ENCODE assay signal across 8 mouse cellular contexts in genomic region chr8:70839408-70840351, GRCm38 (mm10). TPM values are rescaled to one million over a fixed set of nuclear protein-coding genes. Genes with fewer than 3 reads are reported as not detected.
A peak's percentile ranks its signal among the peaks of the same experiment; 100 is the strongest.
DNase-seq lines count a peak whose midpoint lies in the region; ATAC-seq and TF ChIP-seq lines count a peak whose summit lies in the region.

Arrdc2 (minus strand) TSS chr8:70839720.

- H3K4me2 ChIP-seq in heart, embryonic 12.5 days = peak within 1 kb of the TSS; percentile 87
- peak within 1 kb of the TSS; percentile 82 for H3K4me2 ChIP-seq in kidney, postnatal 0 days (ENCODE audit: low read length)
- peak within 1 kb of the TSS; percentile 90 for H3K4me2 ChIP-seq in liver, embryonic 11.5 days
- peak within 1 kb of the TSS; percentile 66 for H3K4me2 ChIP-seq in stomach, embryonic 14.5 days (replicated peaks; ENCODE audit: low read depth, low read length)

- H3K4me3 ChIP-seq in heart, embryonic 12.5 days = peak within 1 kb of the TSS; percentile 71
- peak within 1 kb of the TSS; percentile 69 for H3K4me3 ChIP-seq in kidney, postnatal 0 days (replicated peaks; ENCODE audit: low read depth, low read length)
- H3K4me3 ChIP-seq in liver, embryonic 11.5 days (ENCODE audit: low read depth, low read length) = peak within 1 kb of the TSS; percentile 80
- H3K4me3 ChIP-seq in stomach, embryonic 14.5 days (ENCODE audit: low read depth, low read length) = peak within 1 kb of the TSS; percentile 51

- TF ChIP-seq CTCF in kidney, postnatal 0 days (IDR thresholded peaks at IDR 0.05; ENCODE audit: low read depth) = 0 out of 2 replicates have a peak, but pooled peaks have one; percentile 1

- 2% methylated on average over 55 of the region's 55 CpGs for WGBS in heart, embryonic 12.5 days
- 2% methylated on average over 55 of the region's 55 CpGs for WGBS in kidney, postnatal 0 days
- WGBS in liver, embryonic 11.5 days = 2% methylated on average over 55 of the region's 55 CpGs
- 2% methylated on average over 55 of the region's 55 CpGs for WGBS in stomach, embryonic 14.5 days

- peak; percentile 100 for DNase-seq in CD4-positive helper T cell, adult 2 months (ENCODE audit: low read depth, low spot score)
- peak; percentile 100 for DNase-seq in brain, embryonic 18.5 days (ENCODE audit: low read depth, low spot score)
- DNase-seq in kidney, postnatal 0 days (ENCODE audit: low spot score) = peak; percentile 100
- DNase-seq in liver, embryonic 11.5 days (ENCODE audit: low spot score) = peak; percentile 97
- peak; percentile 99 for DNase-seq in naive thymus-derived CD4-positive, alpha-beta T cell, adult 2 months (ENCODE audit: low read depth)

- H3K9me3 ChIP-seq in heart, embryonic 12.5 days (replicated peaks) = no peaks in the 10 kb centered on the region
- no peaks in the 10 kb centered on the region for H3K9me3 ChIP-seq in kidney, postnatal 0 days (replicated peaks; ENCODE audit: low read length)
- no peaks in the 10 kb centered on the region for H3K9me3 ChIP-seq in liver, embryonic 11.5 days (ENCODE audit: control insufficient read depth, low read length)
- no peaks in the 10 kb centered on the region for H3K9me3 ChIP-seq in stomach, embryonic 14.5 days (ENCODE audit: control insufficient read depth, low read depth, low read length)

- H3K36me3 ChIP-seq in heart, embryonic 12.5 days = 0 out of 2 replicates have a peak, but pooled peaks cover 4% of the 10 kb centered on the region
- H3K36me3 ChIP-seq in kidney, postnatal 0 days (ENCODE audit: insufficient read depth, low read length) = 0 out of 2 replicates have a peak, but pooled peaks cover 5% of the 10 kb centered on the region
- peaks cover 3% of the 10 kb centered on the region; the same call in 1 of the 2 replicates for H3K36me3 ChIP-seq in liver, embryonic 11.5 days (ENCODE audit: control insufficient read depth, insufficient read depth, low read length)
- no peaks in the 10 kb centered on the region; the same call in 1 of the 2 replicates for H3K36me3 ChIP-seq in stomach, embryonic 14.5 days (ENCODE audit: control insufficient read depth, insufficient read depth, low read length)

- peaks cover 23% of the 10 kb centered on the region for H3K27me3 ChIP-seq in heart, embryonic 12.5 days (replicated peaks)
- H3K27me3 ChIP-seq in kidney, postnatal 0 days (ENCODE audit: insufficient read depth, low read length) = no peaks in the 10 kb centered on the region
- no peaks in the 10 kb centered on the region for H3K27me3 ChIP-seq in liver, embryonic 11.5 days (replicated peaks; ENCODE audit: control insufficient read depth, insufficient read depth, low read length)
- H3K27me3 ChIP-seq in stomach, embryonic 14.5 days (ENCODE audit: control insufficient read depth, insufficient read depth, low read length) = no peaks in the 10 kb centered on the region

- H3K4me1 ChIP-seq in heart, embryonic 12.5 days (replicated peaks) = peaks cover 12% of the 10 kb centered on the region
- peaks cover 5% of the 10 kb centered on the region; the same call in 1 of the 2 replicates for H3K4me1 ChIP-seq in kidney, postnatal 0 days (replicated peaks; ENCODE audit: insufficient read depth, low read length)
- H3K4me1 ChIP-seq in liver, embryonic 11.5 days (replicated peaks; ENCODE audit: control insufficient read depth, insufficient read depth, low read length) = peaks cover 58% of the 10 kb centered on the region
- peaks cover 5% of the 10 kb centered on the region; the same call in 1 of the 2 replicates for H3K4me1 ChIP-seq in stomach, embryonic 14.5 days (ENCODE audit: control insufficient read depth, insufficient read depth, low read length)

- H3K27ac ChIP-seq in heart, embryonic 12.5 days (ENCODE audit: poor library complexity, severe bottlenecking) = peak within 1 kb of the TSS; percentile 63
- peak within 1 kb of the TSS; percentile 93 for H3K27ac ChIP-seq in kidney, postnatal 0 days
- H3K27ac ChIP-seq in liver, embryonic 11.5 days (ENCODE audit: low read depth, low read length) = peak within 1 kb of the TSS; percentile 97
- H3K27ac ChIP-seq in stomach, embryonic 14.5 days (ENCODE audit: low read length) = peak within 1 kb of the TSS; percentile 88; the same call in 1 of the 2 replicates

- peak within 1 kb of the TSS; percentile 84 for H3K9ac ChIP-seq in heart, embryonic 12.5 days
- peak within 1 kb of the TSS; percentile 87 for H3K9ac ChIP-seq in kidney, postnatal 0 days (ENCODE audit: low read depth, low read length)
- H3K9ac ChIP-seq in liver, embryonic 11.5 days (ENCODE audit: low read depth, low read length) = peak within 1 kb of the TSS; percentile 87
- peak within 1 kb of the TSS; percentile 69 for H3K9ac ChIP-seq in stomach, embryonic 14.5 days (replicated peaks; ENCODE audit: low read depth, low read length)

- peak; percentile 67 for ATAC-seq in erythroid progenitor cell, adult 5-6 weeks (replicated peaks; ENCODE audit: low FRiP score, poor library complexity, severe bottlenecking)
- peak; percentile 95 for ATAC-seq in heart, embryonic 12.5 days (ENCODE audit: insufficient number of reproducible peaks, low FRiP score)
- peak; percentile 96 for ATAC-seq in kidney, postnatal 0 days (replicated peaks; ENCODE audit: low FRiP score, low read depth)
- peak; percentile 89 for ATAC-seq in liver, embryonic 11.5 days (replicated peaks; ENCODE audit: low FRiP score)
- ATAC-seq in stomach, embryonic 14.5 days (ENCODE audit: insufficient number of reproducible peaks, insufficient read depth, low FRiP score, low read depth) = peak; percentile 96

RNA-seq across cellular contexts. Expression of gene Arrdc2, which starts in this region (rescaled TPM):
- total RNA-seq in erythroid progenitor cell, adult 5-6 weeks (2015; ENCODE audit: low replicate concordance) = 35.0 and 62.9 TPM in 2 replicates
- 27.3 and 54.3 TPM in 2 replicates for total RNA-seq in erythroid progenitor cell, adult 5-6 weeks (2017; ENCODE audit: low replicate concordance)
- 2.5 and 2.7 TPM in 2 replicates for polyA plus RNA-seq in heart, embryonic 12.5 days (2016; fragmentation: Nextera tagmentation; extraction: Ambion mirVana)
- polyA plus RNA-seq in kidney, postnatal 0 days (2015; fragmentation: Nextera tagmentation; extraction: Ambion mirVana) = 6.8 and 7.5 TPM in 2 replicates
- 13.4 and 14.5 TPM in 2 replicates for polyA plus RNA-seq in liver, embryonic 11.5 days (2014; fragmentation: Nextera tagmentation; extraction: Ambion mirVana)
- polyA plus RNA-seq in stomach, embryonic 14.5 days (2014; fragmentation: Nextera tagmentation; extraction: Ambion mirVana) = 5.8 and 8.7 TPM in 2 replicates

Comparison
In these comparisons a context has a peak if more than half of its experiments do, and no peak if none do; other contexts are left out.
1. Peak in every context shown above with its lines: DNase-seq, ATAC-seq, H3K4me3 ChIP-seq and H3K27ac ChIP-seq.